Mouse (Mus musculus): ENCODE measurements around the gene Cd207. TPM values are rescaled to one million over a fixed set of nuclear protein-coding genes. Genes with fewer than 3 reads are reported as not detected.

Cd207 gene
- polyA plus RNA-seq (2016; fragmentation: Nextera tagmentation; extraction: Ambion mirVana): not detected in 2 replicates

DNA sequence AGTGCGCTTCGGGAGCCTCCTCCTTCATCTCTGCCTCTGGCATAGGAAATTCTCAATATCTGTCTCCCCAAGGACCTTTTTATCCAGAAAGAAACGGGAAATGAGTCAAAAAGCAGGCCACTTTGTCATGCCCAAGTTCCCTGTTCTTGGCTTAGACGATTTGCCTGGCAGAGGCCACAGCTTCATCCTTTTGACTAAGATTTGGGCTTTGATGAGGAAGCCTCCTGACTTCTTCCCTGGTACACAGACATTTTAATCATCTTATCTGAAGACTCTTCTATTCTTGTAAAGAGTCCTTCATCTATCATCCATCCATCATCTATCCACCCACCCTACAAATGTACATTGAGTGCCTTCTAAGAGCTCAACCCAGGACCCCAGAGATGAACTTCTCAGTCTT is at the start of gene Cd207:
TSS of gene Cd207 (minus strand) at position 101 of the 400 bp plus-strand sequence.
- Histone ChIP-seq H3K4me2 (no peak within 1 kb of the TSS), H3K9me3 (replicated peaks) (no peaks in the 10 kb centered on the region), H3K27ac (ENCODE audit: poor library complexity, severe bottlenecking) (no peak within 1 kb of the TSS), H3K4me3 (no peak within 1 kb of the TSS), H3K27me3 (replicated peaks) (peaks cover 24% of the 10 kb centered on the region), H3K36me3 (no peaks in the 10 kb centered on the region), H3K4me1 (replicated peaks) (no peaks in the 10 kb centered on the region), H3K9ac (no peak within 1 kb of the TSS)
- 57% methylated on average over 4 of the region's 4 CpGs for WGBS
- no peak for ATAC-seq (ENCODE audit: insufficient number of reproducible peaks, low FRiP score)

DNA sequence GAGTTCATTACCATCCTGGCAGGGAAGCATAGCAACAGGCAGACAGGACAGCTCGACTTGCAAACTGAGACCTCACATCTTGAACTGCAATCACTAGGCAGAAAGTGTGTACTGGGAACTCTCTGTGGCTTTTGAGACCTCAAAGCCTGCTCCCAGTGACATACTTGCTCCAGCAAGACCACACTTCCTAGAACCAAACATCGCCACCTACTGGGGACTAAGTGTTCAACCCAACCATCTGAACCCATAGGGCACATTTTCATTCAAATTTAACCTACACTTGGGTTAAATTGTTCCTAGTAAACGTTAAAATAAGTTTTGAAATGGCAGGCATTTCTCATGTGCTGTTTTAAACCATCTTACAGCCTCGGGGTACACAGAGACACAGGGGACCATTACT is 49.5 kb upstream of the Cd207 start:
- WGBS: 37% methylated on average over 4 of the region's 4 CpGs
- Histone ChIP-seq H3K9ac (no peak overlapping the region), H3K9me3 (replicated peaks) (no peaks in the 10 kb centered on the region), H3K27ac (ENCODE audit: poor library complexity, severe bottlenecking) (no peak overlapping the region), H3K4me3 (no peak overlapping the region), H3K4me2 (no peak overlapping the region), H3K27me3 (replicated peaks) (peaks cover 69% of the 10 kb centered on the region), H3K36me3 (no peaks in the 10 kb centered on the region), H3K4me1 (replicated peaks) (no peaks in the 10 kb centered on the region)
- no peak for ATAC-seq (ENCODE audit: insufficient number of reproducible peaks, low FRiP score)

DNA sequence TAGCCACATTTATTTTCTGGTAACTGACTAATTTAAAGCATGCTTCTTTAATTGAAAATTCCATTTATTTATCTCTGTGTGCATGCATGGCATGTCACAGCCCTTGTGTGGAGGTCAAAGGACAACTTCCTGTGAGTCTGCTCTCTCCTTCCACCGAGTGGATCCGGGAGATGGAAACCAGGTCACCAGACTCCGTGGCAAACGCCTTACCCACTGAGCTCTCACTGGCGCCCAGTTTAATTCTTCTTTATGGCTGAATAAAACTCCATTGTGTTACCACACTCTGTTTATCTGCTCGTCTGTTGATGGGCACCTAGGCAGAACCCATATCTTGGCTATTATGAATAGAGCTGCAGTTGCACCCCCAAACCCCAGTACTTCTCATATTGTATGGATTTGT is 44.9 kb upstream of the Cd207 start:
- peaks cover 76% of the 10 kb centered on the region for H3K27me3 ChIP-seq (replicated peaks)
- H3K4me1 ChIP-seq (replicated peaks): no peaks in the 10 kb centered on the region
- H3K27ac ChIP-seq (ENCODE audit: poor library complexity, severe bottlenecking): no peak overlapping the region
- H3K9ac ChIP-seq: no peak overlapping the region
- H3K4me2 ChIP-seq: no peak overlapping the region
- no peak overlapping the region for H3K4me3 ChIP-seq
- 23% methylated on average over 6 of the region's 6 CpGs for WGBS
- no peaks in the 10 kb centered on the region for H3K9me3 ChIP-seq (replicated peaks)
- ATAC-seq (ENCODE audit: insufficient number of reproducible peaks, low FRiP score): no peak
- H3K36me3 ChIP-seq: no peaks in the 10 kb centered on the region

DNA sequence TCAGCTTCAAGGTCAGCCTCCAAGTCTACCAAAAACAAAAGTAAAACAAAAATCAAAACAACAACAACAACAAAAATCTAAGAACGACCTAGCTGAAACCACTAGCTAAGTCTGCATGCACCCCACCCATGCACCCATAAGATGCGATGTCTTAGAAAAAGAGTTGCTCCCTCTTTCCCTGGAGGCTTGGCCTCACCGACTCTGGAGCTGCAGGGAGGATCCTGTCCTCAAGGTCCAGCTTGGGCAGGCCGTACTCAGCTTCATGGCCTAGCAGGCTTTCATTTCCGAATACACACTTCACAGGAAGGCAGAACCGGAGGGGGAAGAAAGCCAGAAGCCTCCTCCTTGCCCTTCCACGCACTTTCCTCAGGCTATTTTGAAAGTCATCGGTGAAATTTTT is 39.4 kb upstream of the Cd207 start:
- 4% methylated on average over 8 of the region's 8 CpGs for WGBS
- no peak for ATAC-seq (ENCODE audit: insufficient number of reproducible peaks, low FRiP score)
- Histone ChIP-seq H3K9ac (no peak overlapping the region), H3K4me2 (no peak overlapping the region), H3K4me1 (replicated peaks) (peaks cover 10% of the 10 kb centered on the region), H3K4me3 (no peak overlapping the region), H3K9me3 (replicated peaks) (no peaks in the 10 kb centered on the region), H3K27ac (ENCODE audit: poor library complexity, severe bottlenecking) (no peak overlapping the region), H3K36me3 (no peaks in the 10 kb centered on the region), H3K27me3 (replicated peaks) (peaks cover 94% of the 10 kb centered on the region)

DNA sequence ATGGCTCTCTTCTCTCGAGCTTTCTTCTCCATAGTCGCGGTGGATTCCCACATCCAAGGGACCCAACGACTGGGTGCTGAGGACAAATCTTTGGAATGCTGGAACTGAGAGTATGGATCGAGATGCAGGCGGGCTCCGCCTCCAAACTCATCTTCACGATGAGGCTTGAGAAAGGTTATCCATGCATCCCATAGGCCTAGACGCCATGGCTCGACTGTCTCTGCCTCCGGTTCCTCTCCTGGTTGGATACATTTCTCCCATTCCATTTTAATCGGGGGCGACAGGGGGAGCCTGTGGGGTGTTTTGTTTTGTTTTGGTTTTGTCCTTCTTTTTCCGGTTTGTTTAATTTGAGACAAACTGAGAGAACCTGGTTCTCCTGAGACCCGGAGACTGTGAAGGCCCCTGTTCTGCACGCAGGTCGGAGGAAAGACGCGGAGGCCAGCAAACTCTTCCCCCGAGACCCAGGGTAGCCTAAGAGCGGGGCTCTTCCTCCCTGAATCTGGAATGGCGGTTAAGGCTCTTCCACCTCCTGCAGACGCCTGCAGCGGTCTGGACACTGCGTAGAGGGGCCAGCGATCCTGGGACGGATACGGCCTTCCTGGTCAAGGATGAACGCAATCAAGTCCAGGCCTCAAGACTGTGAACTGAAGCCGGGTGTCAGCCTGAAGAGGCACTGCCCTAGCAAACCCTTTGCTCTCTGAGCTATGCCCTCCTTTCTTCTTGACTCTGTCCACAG is 38.0 kb upstream of the Cd207 start:
- peaks cover 94% of the 10 kb centered on the region for H3K27me3 ChIP-seq (replicated peaks)
- H3K4me2 ChIP-seq: peak overlapping the region; percentile 37
- ATAC-seq (ENCODE audit: insufficient number of reproducible peaks, low FRiP score): no peak
- H3K27ac ChIP-seq (ENCODE audit: poor library complexity, severe bottlenecking): no peak overlapping the region
- 1% methylated on average over 30 of the region's 30 CpGs for WGBS
- peaks cover 24% of the 10 kb centered on the region for H3K4me1 ChIP-seq (replicated peaks)
- no peaks in the 10 kb centered on the region for H3K36me3 ChIP-seq
- peak overlapping the region; percentile 17; the same call in 1 of the 2 replicates for H3K4me3 ChIP-seq
- H3K9me3 ChIP-seq (replicated peaks): no peaks in the 10 kb centered on the region
- H3K9ac ChIP-seq: no peak overlapping the region

DNA sequence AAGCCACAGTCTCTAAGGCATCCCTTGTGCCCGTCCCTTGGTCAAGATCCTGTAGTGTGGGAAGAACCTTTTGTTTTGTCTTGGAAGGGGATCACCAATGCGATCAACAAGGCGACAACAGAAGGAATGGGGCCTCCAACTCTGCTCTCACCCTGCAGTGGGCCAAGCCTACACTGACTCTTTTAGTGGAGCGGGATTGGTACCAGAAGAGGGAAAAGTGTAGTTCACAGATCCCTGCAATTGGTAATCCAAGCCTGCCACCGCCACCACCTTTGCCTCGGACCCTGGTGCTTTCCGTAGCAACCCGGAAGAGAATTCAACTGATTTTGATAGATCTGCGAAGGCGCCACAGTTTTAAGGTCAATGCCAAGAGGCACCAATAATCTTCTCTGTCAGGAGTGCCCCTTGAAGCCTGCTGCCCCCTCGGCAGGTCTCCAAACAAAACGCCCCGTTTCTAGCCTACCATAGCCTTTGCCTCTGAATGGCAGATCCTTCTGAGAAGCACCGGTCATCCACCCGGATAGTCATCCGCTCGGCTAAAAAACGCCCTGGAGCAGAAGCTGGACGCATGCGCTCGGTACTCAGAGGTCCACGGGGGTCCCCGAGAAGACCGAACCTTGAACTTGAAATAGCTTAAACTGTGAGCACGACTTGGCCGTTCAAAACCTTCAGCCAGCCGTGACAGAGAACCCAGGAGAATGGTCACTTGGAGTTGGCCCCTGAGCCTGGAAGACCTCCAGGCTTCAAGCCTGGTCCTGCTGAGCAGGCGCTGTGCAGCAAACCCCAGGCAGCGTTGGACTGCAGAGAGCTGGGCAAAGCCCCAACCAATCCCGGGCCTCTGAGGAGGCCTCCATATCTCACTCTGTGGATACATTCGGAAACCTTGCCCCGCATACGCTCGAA is 36.8 kb upstream of the Cd207 start:
- no peaks in the 10 kb centered on the region for H3K9me3 ChIP-seq (replicated peaks)

DNA sequence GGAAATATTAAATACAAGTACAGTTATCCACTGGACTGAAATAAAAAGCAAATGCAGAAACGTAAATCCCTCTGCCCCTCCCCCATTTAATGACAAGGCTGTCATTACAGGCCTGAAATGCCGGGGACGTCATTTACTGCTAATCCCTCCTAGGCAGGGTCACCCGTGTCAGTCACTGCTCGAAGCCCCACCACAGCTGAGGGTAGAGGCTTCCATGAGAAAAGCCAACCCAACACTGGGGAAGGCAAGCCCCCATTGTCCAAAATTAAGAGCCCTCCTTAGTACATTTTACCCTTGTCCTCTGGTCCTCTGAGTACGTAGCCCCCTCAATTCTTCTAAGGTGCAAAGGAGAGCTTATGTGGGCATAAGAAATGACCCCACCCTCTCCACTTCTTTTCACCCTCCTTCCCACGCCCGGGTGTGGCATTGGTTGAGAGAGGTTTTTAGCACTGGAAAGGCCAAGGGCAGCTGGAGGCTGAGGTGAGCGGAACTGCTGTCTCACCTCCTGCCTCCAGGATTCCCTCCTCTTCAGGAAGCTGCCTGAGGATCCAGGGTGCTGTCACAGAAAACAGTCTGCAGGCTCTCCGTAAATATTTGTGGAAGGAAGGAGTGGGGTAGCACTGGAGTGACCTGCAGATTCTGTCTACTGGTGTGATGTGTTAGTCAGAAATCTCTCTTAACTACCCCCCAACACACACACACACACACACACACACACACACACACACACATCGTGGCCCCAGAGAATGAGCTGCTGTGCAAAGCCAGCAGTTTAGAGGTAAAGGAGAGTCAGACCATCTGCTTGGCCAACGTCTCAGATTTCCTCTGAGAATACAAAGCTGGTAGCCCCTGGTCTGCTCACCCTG is 35.8 kb upstream of the Cd207 start:
- H3K9me3 ChIP-seq (replicated peaks): no peaks in the 10 kb centered on the region
- H3K4me2 ChIP-seq: no peak overlapping the region
- peaks cover 96% of the 10 kb centered on the region for H3K27me3 ChIP-seq (replicated peaks)
- no peak overlapping the region for H3K4me3 ChIP-seq
- 3% methylated on average over 12 of the region's 12 CpGs for WGBS
- no peak overlapping the region for H3K9ac ChIP-seq
- H3K27ac ChIP-seq (ENCODE audit: poor library complexity, severe bottlenecking): no peak overlapping the region
- peaks cover 30% of the 10 kb centered on the region for H3K4me1 ChIP-seq (replicated peaks)
- H3K36me3 ChIP-seq: no peaks in the 10 kb centered on the region
- no peak for ATAC-seq (ENCODE audit: insufficient number of reproducible peaks, low FRiP score)

More for the DNA sequence above, 36.8 kb upstream of the Cd207 start:
- H3K4me3 ChIP-seq: no peak overlapping the region
- no peak overlapping the region; the same call in 1 of the 2 replicates for H3K4me2 ChIP-seq
- no peak overlapping the region for H3K9ac ChIP-seq
- peaks cover 30% of the 10 kb centered on the region for H3K4me1 ChIP-seq (replicated peaks)
- ATAC-seq (ENCODE audit: insufficient number of reproducible peaks, low FRiP score): no peak
- peaks cover 94% of the 10 kb centered on the region for H3K27me3 ChIP-seq (replicated peaks)
- no peak overlapping the region for H3K27ac ChIP-seq (ENCODE audit: poor library complexity, severe bottlenecking)
- no peaks in the 10 kb centered on the region for H3K36me3 ChIP-seq
- 1% methylated on average over 34 of the region's 34 CpGs for WGBS

DNA sequence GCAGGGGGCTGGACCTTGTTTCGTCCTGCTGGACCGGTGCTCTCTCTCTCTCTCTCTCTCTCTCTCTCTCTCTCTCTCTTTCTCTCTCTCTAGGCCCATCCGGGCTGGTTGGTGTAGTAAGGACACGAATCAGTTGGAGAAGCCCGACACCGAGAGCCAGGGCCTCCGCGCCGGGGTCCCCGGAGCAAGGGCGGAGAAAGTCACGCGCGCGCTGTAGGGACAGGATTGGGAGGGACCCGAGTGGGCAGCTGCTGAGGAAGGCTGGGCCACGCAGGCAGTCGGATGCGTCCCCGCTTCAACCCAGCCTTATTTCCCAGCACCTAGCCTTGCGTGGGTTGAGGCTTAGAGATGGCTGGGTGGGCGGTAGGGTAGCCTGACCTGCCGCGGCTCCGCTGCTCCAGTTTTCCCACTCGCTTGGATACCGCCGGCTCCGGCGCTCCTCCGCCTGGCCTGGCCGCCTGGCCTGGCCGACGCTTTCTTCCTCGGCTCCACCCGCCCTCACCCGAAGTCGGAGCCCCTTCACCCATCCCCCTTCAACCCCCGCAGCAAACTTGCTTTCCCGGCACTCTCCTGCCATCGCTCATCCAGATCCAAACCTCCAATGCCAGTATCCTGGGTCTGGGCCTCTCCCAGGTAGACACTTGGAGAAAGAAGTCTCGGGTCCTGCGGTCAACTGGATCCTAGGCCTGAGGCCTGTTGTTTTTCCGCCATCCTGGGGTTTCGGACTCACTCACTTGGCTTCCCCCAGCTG is 34.2 kb upstream of the Cd207 start:
- Histone ChIP-seq H3K27ac (ENCODE audit: poor library complexity, severe bottlenecking) (no peak overlapping the region), H3K36me3 (no peaks in the 10 kb centered on the region), H3K4me1 (replicated peaks) (peaks cover 30% of the 10 kb centered on the region), H3K4me3 (peak overlapping the region; percentile 54), H3K9ac (0 out of 2 replicates have a peak overlapping the region, but pooled peaks have one; percentile 43), H3K27me3 (replicated peaks) (peaks cover 96% of the 10 kb centered on the region), H3K4me2 (peak overlapping the region; percentile 93), H3K9me3 (replicated peaks) (no peaks in the 10 kb centered on the region)
- peak; percentile 28; the same call in 1 of the 2 replicates for ATAC-seq (ENCODE audit: insufficient number of reproducible peaks, low FRiP score)
- 2% methylated on average over 44 of the region's 45 CpGs for WGBS

DNA sequence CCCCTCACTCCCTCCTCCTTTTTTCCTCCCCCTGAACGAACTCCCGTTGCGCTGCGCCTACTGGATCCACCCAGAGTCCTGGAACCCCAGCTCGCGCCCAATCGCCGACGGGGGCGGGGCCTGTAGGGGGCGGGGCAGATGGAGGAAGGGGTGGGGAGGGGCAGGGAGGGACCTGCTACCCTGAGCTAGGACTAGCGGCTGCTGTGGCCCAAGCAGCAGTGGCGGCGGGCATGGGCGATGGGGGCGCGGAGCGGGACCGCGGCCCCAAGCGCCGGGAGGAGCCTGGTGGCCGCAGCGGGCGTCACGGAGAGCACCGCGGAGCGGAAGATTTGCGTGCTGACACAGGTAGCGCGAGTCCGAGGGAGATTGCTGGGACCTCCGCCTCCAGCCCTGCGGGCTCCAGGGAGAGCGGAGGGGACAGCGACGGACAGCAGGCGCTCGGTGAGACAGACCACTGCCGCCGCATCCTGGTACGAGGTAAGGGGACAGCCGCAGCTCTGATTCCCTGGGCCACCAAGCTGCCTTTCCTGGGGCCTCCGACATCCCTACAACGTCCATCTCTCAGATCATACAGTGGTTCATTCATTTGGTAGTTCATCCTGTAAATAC is 33.5 kb upstream of the Cd207 start, which contains the start of gene Vax2:
TSS of gene Vax2 (plus strand) at position 198 of the 609 bp plus-strand sequence.
- H3K36me3 ChIP-seq: no peaks in the 10 kb centered on the region
- H3K4me3 ChIP-seq: peak within 1 kb of the TSS; percentile 54
- peak; percentile 79; the same call in 1 of the 2 replicates for ATAC-seq (ENCODE audit: insufficient number of reproducible peaks, low FRiP score)
- peaks cover 99% of the 10 kb centered on the region for H3K27me3 ChIP-seq (replicated peaks)
- H3K9ac ChIP-seq: peak within 1 kb of the TSS; percentile 43; the same call in 1 of the 2 replicates
- no peak within 1 kb of the TSS for H3K27ac ChIP-seq (ENCODE audit: poor library complexity, severe bottlenecking)
- WGBS: under 1% methylated on average over 40 of the region's 46 CpGs
- H3K4me1 ChIP-seq (replicated peaks): peaks cover 30% of the 10 kb centered on the region
- H3K4me2 ChIP-seq: peak within 1 kb of the TSS; percentile 93
- H3K9me3 ChIP-seq (replicated peaks): no peaks in the 10 kb centered on the region
